Mouse (Mus musculus) small intestine, adult 2 months (tissue): ENCODE results near the gene Nkrf. TPM values are rescaled to one million over a fixed set of nuclear protein-coding genes. Genes with fewer than 3 reads are reported as not detected.

ENCODE experiments used
- H3K27ac ChIP-seq: fragments of 200-500 bp; 2 replicates; pipeline ENCODE4 v1.5.1; 2012; ENCODE audit warnings: low read depth, low read length, control low read depth, inconsistent platforms; ENCODE audit not compliant: insufficient read depth
- H3K27me3 ChIP-seq: fragments of 200-500 bp; 2 replicates; pipeline ENCODE4 v1.6.1; 2012; ENCODE audit warnings: mild to moderate bottlenecking, moderate library complexity, low read length, inconsistent platforms; ENCODE audit not compliant: control insufficient read depth, insufficient read depth
- H3K36me3 ChIP-seq: fragments of 200-500 bp; 2 replicates; pipeline ENCODE4 v1.6.1; 2012; ENCODE audit warnings: mild to moderate bottlenecking, low read length, control low read depth, inconsistent platforms; ENCODE audit not compliant: control insufficient read depth, insufficient read depth
- H3K4me1 ChIP-seq: fragments of 200-500 bp; 2 replicates; pipeline ENCODE4 v1.6.1; 2012; ENCODE audit warnings: low read length, inconsistent platforms, mixed read lengths; ENCODE audit not compliant: control insufficient read depth, insufficient read depth, insufficient read length
- H3K4me3 ChIP-seq: fragments of 200-500 bp; 2 replicates; pipeline ENCODE4 v1.5.1; 2012; ENCODE audit warnings: low read depth, mild to moderate bottlenecking, control low read depth, inconsistent platforms, low read length, moderate library complexity
- CTCF ChIP-seq: fragments of 200-500 bp; IDR thresholded peaks from 2 replicates; pipeline ENCODE4 v1.5.1; 2012; ENCODE audit warnings: low read depth, mild to moderate bottlenecking, control low read depth, inconsistent platforms, low read length, moderate library complexity, mixed read lengths; ENCODE audit not compliant: insufficient replicate concordance, insufficient read length; ENCODE audit errors: extremely low read depth
- POLR2A ChIP-seq: fragments of 200-500 bp; IDR thresholded peaks from 2 replicates; pipeline ENCODE4 v1.6.1; 2012; ENCODE audit warnings: low read depth, mild to moderate bottlenecking, control low read depth, inconsistent platforms, low read length, moderate library complexity
- WGBS: fragments of 180-500 bp; shearing (Covaris S2); methylation state at CpG from one replicate; pipeline ENCODE4 v1.1.7; 2018; 5-methylcytosine and 5-hydroxymethylcytosine counted together
- polyA plus RNA-seq: library from polyadenylated mRNA; depleted of rRNA; stranded (reverse); fragments of >200 nt; gene quantifications from 2 replicates; pipeline ENCODE4 v1.2.3, GENCODE M21; 2012

Nkrf gene
- polyA plus RNA-seq, 1 experiment, result 0.08 TPM

- 86% methylated on average over 1 of the region's 1 CpGs for WGBS
- TF ChIP-seq CTCF (no peak), POLR2A (no peak)
- Histone ChIP-seq H3K27ac (no peak overlapping the region), H3K36me3 (peaks cover 9% of the 10 kb centered on the region), H3K4me3 (no peak overlapping the region), H3K4me1 (no peaks in the 10 kb centered on the region), H3K27me3 (no peaks in the 10 kb centered on the region)
These were observed 18.0 kb downstream of the Nkrf start for GRCm38 (mm10) chrX:36884719-36885118.

- peaks cover 4% of the 10 kb centered on the region; the same call in 1 of the 2 replicates for H3K36me3 ChIP-seq
- peak overlapping the region; percentile 51 for H3K27ac ChIP-seq
- no peaks in the 10 kb centered on the region for H3K4me1 ChIP-seq
- WGBS, result 7% methylated on average over 36 of the region's 36 CpGs
- no peak for TF ChIP-seq CTCF
- TF ChIP-seq POLR2A, result no peak
- H3K27me3 ChIP-seq, result no peaks in the 10 kb centered on the region
- H3K4me3 ChIP-seq, result peak overlapping the region; percentile 100
These were observed 28.0 kb downstream of the Nkrf start for GRCm38 (mm10) chrX:36874704-36875128.

GRCm38 (mm10) chrX:36874178-36874696 is 28.5 kb downstream of the Nkrf start:
- Histone ChIP-seq H3K27ac (peak overlapping the region; percentile 51), H3K27me3 (no peaks in the 10 kb centered on the region), H3K36me3 (peaks cover 4% of the 10 kb centered on the region; the same call in 1 of the 2 replicates), H3K4me1 (no peaks in the 10 kb centered on the region), H3K4me3 (peak overlapping the region; percentile 100)
- WGBS, result 20% methylated on average over 57 of the region's 57 CpGs
- TF ChIP-seq CTCF (no peak), POLR2A (peak; percentile 91)

GRCm38 (mm10) chrX:36873765-36874164 is 28.9 kb downstream of the Nkrf start, which contains the start of the genes Ube2a and C330007P06Rik:
Ube2a (plus strand) TSS chrX:36873900.
C330007P06Rik (minus strand) TSS chrX:36874111.
- H3K36me3 ChIP-seq, result peaks cover 4% of the 10 kb centered on the region; the same call in 1 of the 2 replicates
- WGBS, result 17% methylated on average over 8 of the region's 8 CpGs

GRCm38 (mm10) chrX:36870372-36870771 is 32.3 kb downstream of the Nkrf start:
- no peaks in the 10 kb centered on the region for H3K36me3 ChIP-seq

More at GRCm38 (mm10) chrX:36873765-36874164, 28.9 kb downstream of the Nkrf start, which contains the start of the genes Ube2a and C330007P06Rik:
- TF ChIP-seq CTCF, result no peak
- Histone ChIP-seq H3K27me3 (no peaks in the 10 kb centered on the region), H3K4me1 (no peaks in the 10 kb centered on the region), H3K27ac (peak within 1 kb of the TSS; percentile 51), H3K4me3 (peak within 1 kb of the TSS; percentile 100)

GRCm38 (mm10) chrX:36864609-36865328 is 37.9 kb downstream of the Nkrf start:
- H3K27ac ChIP-seq, result no peak overlapping the region
- TF ChIP-seq CTCF (no peak), POLR2A (no peak)
- no peaks in the 10 kb centered on the region for H3K27me3 ChIP-seq
- no peaks in the 10 kb centered on the region for H3K4me1 ChIP-seq
- H3K36me3 ChIP-seq, result no peaks in the 10 kb centered on the region
- no peak overlapping the region for H3K4me3 ChIP-seq
- 51% methylated on average over 8 of the region's 8 CpGs for WGBS

More at GRCm38 (mm10) chrX:36870372-36870771, 32.3 kb downstream of the Nkrf start:
- Histone ChIP-seq H3K4me1 (no peaks in the 10 kb centered on the region), H3K27me3 (no peaks in the 10 kb centered on the region), H3K4me3 (no peak overlapping the region), H3K27ac (no peak overlapping the region)
- WGBS, result 75% methylated on average over 3 of the region's 3 CpGs
- no peak for TF ChIP-seq CTCF
- no peak for TF ChIP-seq POLR2A

- H3K4me1 ChIP-seq, result no peaks in the 10 kb centered on the region
- WGBS, result 13% methylated on average over 43 of the region's 44 CpGs
- H3K27me3 ChIP-seq, result no peaks in the 10 kb centered on the region
- H3K4me3 ChIP-seq, result peak overlapping the region; percentile 87
- peak overlapping the region; percentile 53 for H3K27ac ChIP-seq
- TF ChIP-seq POLR2A (no peak; the same call in 1 of the 2 replicates), CTCF (no peak)
- H3K36me3 ChIP-seq, result no peaks in the 10 kb centered on the region
These were observed 38.7 kb downstream of the Nkrf start for GRCm38 (mm10) chrX:36863766-36864608.
